8 mouse cellular contexts compared by ENCODE assay signal in the genomic region with DNA sequence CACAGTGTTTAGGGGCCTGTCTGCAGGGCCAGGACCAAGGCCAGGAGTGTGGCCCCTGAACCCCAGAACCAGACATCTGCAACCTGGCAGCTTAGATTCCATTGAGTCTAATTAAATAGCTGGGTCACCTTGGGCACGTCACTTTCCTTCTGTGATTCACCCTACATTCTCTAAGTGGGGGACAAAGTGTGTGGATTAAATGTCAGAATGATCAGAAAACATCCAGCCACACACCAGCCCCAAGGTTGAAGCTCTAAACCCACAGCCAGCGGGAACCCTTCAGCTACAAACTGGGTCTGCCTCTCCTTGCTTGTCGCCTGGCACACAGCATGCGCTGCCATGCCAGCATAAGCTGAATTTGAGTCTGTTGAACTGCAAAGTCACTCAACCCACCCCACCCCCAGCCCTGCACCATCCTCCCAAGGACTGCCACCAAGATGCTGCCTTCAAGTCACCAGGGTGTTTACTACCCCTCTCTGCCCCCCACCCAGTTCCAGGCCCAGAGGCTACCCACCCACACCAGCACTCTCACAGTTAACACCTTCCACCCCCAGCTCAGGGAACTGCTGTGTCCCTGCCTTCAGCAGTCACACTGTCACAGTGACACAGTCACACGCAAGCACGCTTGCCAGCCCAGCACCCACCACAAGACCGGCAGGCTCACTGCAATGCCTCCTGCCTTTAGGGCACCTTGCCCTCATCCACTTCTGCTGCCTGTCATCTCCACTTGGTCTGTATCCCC. TPM values are rescaled to one million over a fixed set of nuclear protein-coding genes. Genes with fewer than 3 reads are reported as not detected.
DNase-seq lines count a peak whose midpoint lies in the region; ATAC-seq and TF ChIP-seq lines count a peak whose summit lies in the region.

No protein-coding gene starts in this region.

- H3K4me3 ChIP-seq in heart, embryonic 14.5 days (ENCODE audit: control insufficient read depth in 1 of 2, insufficient read depth in 1 of 2, low read depth in 1 of 2, low read length in 2 of 2): peak overlapping the region in 1 of 2 experiments; percentile 62; a peak in 1 of 4 replicates
- peak overlapping the region; percentile 22; the same call in 1 of the 2 replicates for H3K4me3 ChIP-seq in bone marrow macrophage, adult 2 months (ENCODE audit: insufficient read depth, low read length)
- no peak overlapping the region for H3K4me3 ChIP-seq in liver, embryonic 16.5 days (ENCODE audit: low read depth, low read length)

- peak overlapping the region; percentile 78; the same call in 1 of the 2 replicates for H3K9ac ChIP-seq in heart, embryonic 14.5 days (ENCODE audit: low read length)
- H3K9ac ChIP-seq in liver, embryonic 16.5 days (ENCODE audit: low read depth, low read length): no peak overlapping the region

- no peak for TF ChIP-seq POLR2A in bone marrow macrophage, adult 2 months (IDR thresholded peaks at IDR 0.05; ENCODE audit: borderline replicate concordance, low read depth, low read length)

- WGBS in heart, embryonic 14.5 days: 70% methylated on average over 7 of the region's 7 CpGs
- WGBS in liver, embryonic 16.5 days (ENCODE audit: insufficient replicate concordance): 60% methylated on average over 7 of the region's 7 CpGs

- H3K36me3 ChIP-seq in heart, embryonic 14.5 days (ENCODE audit: control insufficient read depth, insufficient read depth, low read length): no peaks in the 10 kb centered on the region
- no peaks in the 10 kb centered on the region for H3K36me3 ChIP-seq in liver, embryonic 16.5 days (ENCODE audit: control insufficient read depth, insufficient read depth)

- no peak for ATAC-seq in heart, embryonic 14.5 days (ENCODE audit: insufficient number of reproducible peaks, insufficient read depth, low FRiP score, low read depth)
- ATAC-seq in liver, embryonic 16.5 days (ENCODE audit: low read depth): no peak
- no peak for ATAC-seq in megakaryocyte-erythroid progenitor cell, adult 5-6 weeks (replicated peaks; ENCODE audit: low FRiP score, low TSS enrichment, poor library complexity, severe bottlenecking)

- peak overlapping the region; percentile 97 for H3K4me2 ChIP-seq in heart, embryonic 14.5 days (ENCODE audit: low read length)
- 0 out of 2 replicates have a peak overlapping the region, but pooled peaks have one; percentile 71 for H3K4me2 ChIP-seq in liver, embryonic 16.5 days (ENCODE audit: low read depth, low read length)

- intact Hi-C loops in heart, postnatal 10 days (cut with DNase I): loop anchor here (2.0 kb wide), 1 partner anchor 57 kb away; no protein-coding TSS in a partner anchor

- no peaks in the 10 kb centered on the region for H3K9me3 ChIP-seq in heart, embryonic 14.5 days (ENCODE audit: control insufficient read depth, low read length)
- no peaks in the 10 kb centered on the region for H3K9me3 ChIP-seq in liver, embryonic 16.5 days (replicated peaks; ENCODE audit: control insufficient read depth, low read length)

- H3K4me1 ChIP-seq in heart, embryonic 14.5 days (ENCODE audit: control insufficient read depth in 2 of 2, insufficient read depth in 2 of 2, low read length in 2 of 2): peaks cover 6 to 31% of the 10 kb centered on the region in 2 experiments; a peak in 3 of 4 replicates
- H3K4me1 ChIP-seq in bone marrow macrophage, adult 2 months (ENCODE audit: control insufficient read depth, insufficient read depth, low read length): peaks cover 16% of the 10 kb centered on the region
- no peaks in the 10 kb centered on the region; the same call in none of the 2 replicates for H3K4me1 ChIP-seq in liver, embryonic 16.5 days (ENCODE audit: control insufficient read depth, low read depth, low read length)

- H3K27ac ChIP-seq in heart, embryonic 14.5 days (replicated peaks in 1 of 2; ENCODE audit: control insufficient read depth in 1 of 2, insufficient read depth in 1 of 2, low read depth in 2 of 2, low read length in 2 of 2): no peak overlapping the region
- no peak overlapping the region for H3K27ac ChIP-seq in bone marrow macrophage, adult 2 months (ENCODE audit: insufficient read depth, low read depth, low read length)
- H3K27ac ChIP-seq in liver, embryonic 16.5 days (ENCODE audit: low read length): no peak overlapping the region

- TF ChIP-seq CTCF in bone marrow macrophage, adult 2 months (IDR thresholded peaks at IDR 0.05; ENCODE audit: low read depth, low read length): no peak

- peaks cover 57% of the 10 kb centered on the region for H3K27me3 ChIP-seq in heart, embryonic 14.5 days (ENCODE audit: control insufficient read depth, insufficient read depth, low read length)
- H3K27me3 ChIP-seq in liver, embryonic 16.5 days (ENCODE audit: control insufficient read depth, insufficient read depth, low read depth, low read length): peaks cover 60% of the 10 kb centered on the region

- DNase-seq in heart, postnatal 10 days: no peak
- peak; percentile 56 to 72 for DNase-seq in frontal cortex, postnatal 10 days (ENCODE audit: low spot score in 2 of 2)
- DNase-seq in yolk sac, embryonic 10.5 days (ENCODE audit: low spot score): no peak
- no peak for DNase-seq in urinary bladder, postnatal 10 days (ENCODE audit: low spot score)

RNA-seq across cellular contexts. Expression of a gene that starts 0.6 kb away (rescaled TPM):
- polyA plus RNA-seq in heart, embryonic 14.5 days (2014; fragmentation: Nextera tagmentation; extraction: Ambion mirVana): 4.9 and 5.2 TPM in 2 replicates
- total RNA-seq in heart, postnatal 10 days (2021): 10 to 100 TPM; 49.2 to 56.2 TPM
- polyA plus RNA-seq in bone marrow macrophage, adult 2 months (2012; ENCODE audit: insufficient read depth, insufficient read length, missing spikeins): 47.3 and 52.2 TPM in 2 replicates
- 0.40 and 0.47 TPM in 2 replicates for polyA plus RNA-seq in liver, embryonic 16.5 days (2015; fragmentation: Nextera tagmentation; extraction: Ambion mirVana)
- total RNA-seq in megakaryocyte-erythroid progenitor cell, adult 5-6 weeks (2014; fragmentation: Nextera tagmentation): 0.39 and 0.99 TPM in 2 replicates
- 0.11 TPM in 1 of 2 replicates, not detected in the other for total RNA-seq in megakaryocyte-erythroid progenitor cell, adult 5-6 weeks (2017)

RNA-seq across cellular contexts. Expression of a gene that starts 44.5 kb away (rescaled TPM):
- 0.78 and 1.5 TPM in 2 replicates for polyA plus RNA-seq in heart, embryonic 14.5 days (2014; fragmentation: Nextera tagmentation; extraction: Ambion mirVana)
- total RNA-seq in heart, postnatal 10 days (2021): 1 to 10 TPM; 3.0 to 3.8 TPM
- 18.5 and 32.9 TPM in 2 replicates for polyA plus RNA-seq in bone marrow macrophage, adult 2 months (2012; ENCODE audit: insufficient read depth, insufficient read length, missing spikeins)
- polyA plus RNA-seq in liver, embryonic 16.5 days (2015; fragmentation: Nextera tagmentation; extraction: Ambion mirVana): 1.2 TPM in 2 replicates
- 6.8 and 9.9 TPM in 2 replicates for total RNA-seq in megakaryocyte-erythroid progenitor cell, adult 5-6 weeks (2014; fragmentation: Nextera tagmentation)
- 2.5 and 4.4 TPM in 2 replicates for total RNA-seq in megakaryocyte-erythroid progenitor cell, adult 5-6 weeks (2017)

Comparison
In these comparisons a context has a peak if more than half of its experiments do, and no peak if none do; other contexts are left out.
1. DNase-seq: peak in frontal cortex, postnatal 10 days (2 of 2); none in heart, postnatal 10 days (0 of 2), yolk sac, embryonic 10.5 days (single experiment) and urinary bladder, postnatal 10 days (single experiment).